Mouse (Mus musculus) neural tube, embryonic 12.5 days (tissue): ENCODE measurements around the gene Hap1. TPM values are rescaled to one million over a fixed set of nuclear protein-coding genes. Genes with fewer than 3 reads are reported as not detected.

Source experiments
- ATAC-seq: fragments of 200-750 bp; cut with Nextera tagmentation; 2 replicates; pipeline ENCODE4 v1.8.0; 2017; ENCODE audit warnings: low read depth, mild to moderate bottlenecking, moderate TSS enrichment, moderate library complexity; ENCODE audit not compliant: low FRiP score
- H3K27ac ChIP-seq: fragments of 300-500 bp; sonication (generic); 2 replicates; pipeline ENCODE4 v1.5.1; 2016
- H3K27me3 ChIP-seq: fragments of 300-500 bp; sonication (generic); replicated peaks from 2 replicates; pipeline ENCODE4 v1.6.1; 2016; ENCODE audit warnings: mild to moderate bottlenecking
- H3K36me3 ChIP-seq: fragments of 300-500 bp; sonication (generic); 2 replicates; pipeline ENCODE4 v1.6.1; 2016; ENCODE audit warnings: mild to moderate bottlenecking
- H3K4me1 ChIP-seq: fragments of 300-500 bp; sonication (generic); 2 replicates; pipeline ENCODE4 v1.6.1; 2016
- H3K4me2 ChIP-seq: fragments of 300-500 bp; sonication (generic); replicated peaks from 2 replicates; pipeline ENCODE4 v1.6.1; 2016; ENCODE audit warnings: mild to moderate bottlenecking
- H3K4me3 ChIP-seq: fragments of 300-500 bp; sonication (generic); 2 replicates; pipeline ENCODE4 v1.5.1; 2016
- H3K9ac ChIP-seq: fragments of 300-500 bp; sonication (generic); 2 replicates; pipeline ENCODE4 v1.6.1; 2016; ENCODE audit warnings: mild to moderate bottlenecking
- H3K9me3 ChIP-seq: fragments of 300-500 bp; sonication (generic); 2 replicates; pipeline ENCODE4 v1.6.1; 2016; ENCODE audit warnings: mild to moderate bottlenecking
- WGBS: fragments of 180-500 bp; shearing (Covaris S2); methylation state at CpG from one replicate; pipeline ENCODE4 v1.1.7; 2016; 5-methylcytosine and 5-hydroxymethylcytosine counted together
- polyA plus RNA-seq: library from polyadenylated mRNA; unstranded; fragments of >200 nt; fragmentation: Nextera tagmentation; extraction: Ambion mirVana; gene quantifications from 2 replicates; pipeline ENCODE4 v1.2.1, GENCODE M21; 2016

The Hap1 gene
- polyA plus RNA-seq, 1 experiment from 2014 or later = 39.9 TPM

GRCm38 (mm10) chr11:100396886-100397599 lies 41.1 kb upstream of the Hap1 start:
- Histone ChIP-seq H3K36me3 (no peaks in the 10 kb centered on the region), H3K27me3 (peaks cover 25% of the 10 kb centered on the region), H3K4me3 (peak overlapping the region; percentile 60), H3K4me2 (peak overlapping the region; percentile 67), H3K9ac (peak overlapping the region; percentile 78), H3K9me3 (no peaks in the 10 kb centered on the region), H3K4me1 (peaks cover 24% of the 10 kb centered on the region), H3K27ac (no peak overlapping the region)
- ATAC-seq = no peak
- 3% methylated on average over 42 of the region's 42 CpGs for WGBS

GRCm38 (mm10) chr11:100395861-100396631 lies 40.1 kb upstream of the Hap1 start:
- peaks cover 27% of the 10 kb centered on the region for H3K4me1 ChIP-seq

GRCm38 (mm10) chr11:100395200-100395599 lies 39.3 kb upstream of the Hap1 start:
- 40% methylated on average over 11 of the region's 11 CpGs for WGBS
- Histone ChIP-seq H3K4me1 (peaks cover 31% of the 10 kb centered on the region), H3K4me2 (peak overlapping the region; percentile 67), H3K9ac (no peak overlapping the region), H3K36me3 (no peaks in the 10 kb centered on the region), H3K27me3 (peaks cover 25% of the 10 kb centered on the region), H3K4me3 (peak overlapping the region; percentile 60; the same call in 1 of the 2 replicates), H3K27ac (no peak overlapping the region), H3K9me3 (no peaks in the 10 kb centered on the region)
- ATAC-seq = no peak

More at GRCm38 (mm10) chr11:100395861-100396631, 40.1 kb upstream of the Hap1 start:
- no peak for ATAC-seq
- Histone ChIP-seq H3K36me3 (no peaks in the 10 kb centered on the region), H3K4me3 (peak overlapping the region; percentile 60), H3K27me3 (peaks cover 25% of the 10 kb centered on the region), H3K4me2 (peak overlapping the region; percentile 67), H3K9ac (no peak overlapping the region), H3K27ac (no peak overlapping the region), H3K9me3 (no peaks in the 10 kb centered on the region)
- WGBS = 37% methylated on average over 17 of the region's 17 CpGs

- Histone ChIP-seq H3K4me1 (peaks cover 38% of the 10 kb centered on the region), H3K9me3 (no peaks in the 10 kb centered on the region), H3K36me3 (no peaks in the 10 kb centered on the region), H3K27me3 (peaks cover 25% of the 10 kb centered on the region), H3K4me3 (no peak overlapping the region), H3K9ac (no peak overlapping the region), H3K27ac (no peak overlapping the region), H3K4me2 (peak overlapping the region; percentile 67)
- ATAC-seq = no peak
- 61% methylated on average over 5 of the region's 5 CpGs for WGBS
Measured at GRCm38 (mm10) chr11:100394353-100395074, 38.6 kb upstream of the Hap1 start.

GRCm38 (mm10) chr11:100393733-100394132 lies 37.8 kb upstream of the Hap1 start:
- H3K27ac ChIP-seq = no peak overlapping the region
- H3K4me3 ChIP-seq = no peak overlapping the region
- H3K4me1 ChIP-seq = peaks cover 38% of the 10 kb centered on the region
- ATAC-seq = no peak
- H3K9me3 ChIP-seq = no peaks in the 10 kb centered on the region
- no peak overlapping the region for H3K9ac ChIP-seq
- H3K27me3 ChIP-seq = peaks cover 25% of the 10 kb centered on the region
- WGBS = 78% methylated on average over 7 of the region's 7 CpGs
- no peaks in the 10 kb centered on the region for H3K36me3 ChIP-seq
- no peak overlapping the region for H3K4me2 ChIP-seq

GRCm38 (mm10) chr11:100392958-100393357 lies 37.0 kb upstream of the Hap1 start:
- no peak overlapping the region for H3K27ac ChIP-seq
- no peaks in the 10 kb centered on the region for H3K9me3 ChIP-seq
- H3K4me1 ChIP-seq = peaks cover 44% of the 10 kb centered on the region
- no peaks in the 10 kb centered on the region for H3K36me3 ChIP-seq
- peaks cover 25% of the 10 kb centered on the region for H3K27me3 ChIP-seq
- no peak for ATAC-seq
- H3K4me3 ChIP-seq = no peak overlapping the region
- no peak overlapping the region for H3K9ac ChIP-seq
- WGBS = 79% methylated on average over 5 of the region's 5 CpGs
- no peak overlapping the region for H3K4me2 ChIP-seq

GRCm38 (mm10) chr11:100391884-100392345 lies 36.0 kb upstream of the Hap1 start:
- WGBS = 90% methylated on average over 7 of the region's 7 CpGs
- peaks cover 22% of the 10 kb centered on the region for H3K27me3 ChIP-seq
- no peak for ATAC-seq

GRCm38 (mm10) chr11:100391081-100391883 lies 35.4 kb upstream of the Hap1 start:
- H3K4me3 ChIP-seq = no peak overlapping the region
- no peak overlapping the region for H3K4me2 ChIP-seq
- peaks cover 44% of the 10 kb centered on the region for H3K4me1 ChIP-seq
- H3K36me3 ChIP-seq = no peaks in the 10 kb centered on the region
- H3K27ac ChIP-seq = no peak overlapping the region
- H3K27me3 ChIP-seq = peaks cover 17% of the 10 kb centered on the region; the same call in 1 of the 2 replicates
- ATAC-seq = no peak
- H3K9ac ChIP-seq = no peak overlapping the region
- 66% methylated on average over 9 of the region's 9 CpGs for WGBS
- H3K9me3 ChIP-seq = no peaks in the 10 kb centered on the region

More at GRCm38 (mm10) chr11:100391884-100392345, 36.0 kb upstream of the Hap1 start:
- Histone ChIP-seq H3K9me3 (no peaks in the 10 kb centered on the region), H3K4me2 (no peak overlapping the region), H3K27ac (no peak overlapping the region), H3K4me1 (peaks cover 50% of the 10 kb centered on the region), H3K4me3 (no peak overlapping the region), H3K36me3 (no peaks in the 10 kb centered on the region), H3K9ac (no peak overlapping the region)

GRCm38 (mm10) chr11:100389931-100390445 lies 34.1 kb upstream of the Hap1 start:
- 42% methylated on average over 8 of the region's 8 CpGs for WGBS
- H3K4me1 ChIP-seq = peaks cover 32% of the 10 kb centered on the region
- no peak overlapping the region for H3K27ac ChIP-seq
- 0 out of 2 replicates have a peak overlapping the region, but pooled peaks have one; percentile 1 for H3K4me2 ChIP-seq
- H3K36me3 ChIP-seq = peaks cover 7% of the 10 kb centered on the region
- H3K27me3 ChIP-seq = peaks cover 4% of the 10 kb centered on the region; the same call in 1 of the 2 replicates
- H3K9me3 ChIP-seq = no peaks in the 10 kb centered on the region
- no peak for ATAC-seq
- no peak overlapping the region for H3K4me3 ChIP-seq
- no peak overlapping the region for H3K9ac ChIP-seq

GRCm38 (mm10) chr11:100388588-100388987 lies 32.7 kb upstream of the Hap1 start:
- Histone ChIP-seq H3K4me3 (no peak overlapping the region), H3K4me1 (peaks cover 32% of the 10 kb centered on the region), H3K27ac (no peak overlapping the region), H3K27me3 (no peaks in the 10 kb centered on the region), H3K4me2 (peak overlapping the region; percentile 12; the same call in 1 of the 2 replicates), H3K36me3 (peaks cover 7% of the 10 kb centered on the region), H3K9ac (no peak overlapping the region), H3K9me3 (no peaks in the 10 kb centered on the region)
- no peak for ATAC-seq
- WGBS = 87% methylated on average over 6 of the region's 6 CpGs
